Mouse (Mus musculus) limb, embryonic 15.5 days (tissue): ENCODE results near the gene Col19a1. TPM values are rescaled to one million over a fixed set of nuclear protein-coding genes. Genes with fewer than 3 reads are reported as not detected.
A peak's percentile ranks its signal among the peaks of the same experiment; 100 is the strongest.

Experiments used
- ATAC-seq: fragments of 200-750 bp; cut with Nextera tagmentation; 2 replicates; pipeline ENCODE4 v1.8.0; 2017; ENCODE audit warnings: low read depth, moderate TSS enrichment; ENCODE audit not compliant: insufficient number of reproducible peaks, low FRiP score, low TSS enrichment
- H3K27ac ChIP-seq: fragments of 300-500 bp; sonication (generic); 2 replicates; pipeline ENCODE4 v1.5.1; 2015; ENCODE audit warnings: moderate library complexity, mild to moderate bottlenecking, inconsistent platforms
- H3K27me3 ChIP-seq: fragments of 300-500 bp; sonication (generic); 2 replicates; pipeline ENCODE4 v1.6.1; 2015; ENCODE audit warnings: inconsistent platforms
- H3K36me3 ChIP-seq: fragments of 300-500 bp; sonication (generic); 2 replicates; pipeline ENCODE4 v1.6.1; 2015; ENCODE audit warnings: inconsistent platforms
- H3K4me1 ChIP-seq: fragments of 300-500 bp; sonication (generic); 2 replicates; pipeline ENCODE4 v1.6.1; 2015; ENCODE audit warnings: inconsistent platforms
- H3K4me2 ChIP-seq: fragments of 300-500 bp; sonication (generic); 2 replicates; pipeline ENCODE4 v1.6.1; 2015; ENCODE audit warnings: mild to moderate bottlenecking, inconsistent platforms
- H3K4me3 ChIP-seq: fragments of 300-500 bp; sonication (generic); 2 replicates; pipeline ENCODE4 v1.5.1; 2015; ENCODE audit warnings: mild to moderate bottlenecking, inconsistent platforms
- H3K9ac ChIP-seq: fragments of 300-500 bp; sonication (generic); 2 replicates; pipeline ENCODE4 v1.6.1; 2015; ENCODE audit warnings: inconsistent platforms
- H3K9me3 ChIP-seq: fragments of 300-500 bp; sonication (generic); 2 replicates; pipeline ENCODE4 v1.6.1; 2016; ENCODE audit warnings: inconsistent platforms
- WGBS: fragments of 180-500 bp; shearing (Covaris S2); methylation state at CpG from one replicate; pipeline ENCODE4 v1.1.7; 2015; 5-methylcytosine and 5-hydroxymethylcytosine counted together
- polyA plus RNA-seq: library from polyadenylated mRNA; unstranded; fragments of >200 nt; fragmentation: Nextera tagmentation; extraction: Ambion mirVana; gene quantifications from 2 replicates; pipeline ENCODE4 v1.2.1, GENCODE M21; 2015

Col19a1 gene
- polyA plus RNA-seq, 1 experiment from 2014 or later, result 6.0 TPM

DNA sequence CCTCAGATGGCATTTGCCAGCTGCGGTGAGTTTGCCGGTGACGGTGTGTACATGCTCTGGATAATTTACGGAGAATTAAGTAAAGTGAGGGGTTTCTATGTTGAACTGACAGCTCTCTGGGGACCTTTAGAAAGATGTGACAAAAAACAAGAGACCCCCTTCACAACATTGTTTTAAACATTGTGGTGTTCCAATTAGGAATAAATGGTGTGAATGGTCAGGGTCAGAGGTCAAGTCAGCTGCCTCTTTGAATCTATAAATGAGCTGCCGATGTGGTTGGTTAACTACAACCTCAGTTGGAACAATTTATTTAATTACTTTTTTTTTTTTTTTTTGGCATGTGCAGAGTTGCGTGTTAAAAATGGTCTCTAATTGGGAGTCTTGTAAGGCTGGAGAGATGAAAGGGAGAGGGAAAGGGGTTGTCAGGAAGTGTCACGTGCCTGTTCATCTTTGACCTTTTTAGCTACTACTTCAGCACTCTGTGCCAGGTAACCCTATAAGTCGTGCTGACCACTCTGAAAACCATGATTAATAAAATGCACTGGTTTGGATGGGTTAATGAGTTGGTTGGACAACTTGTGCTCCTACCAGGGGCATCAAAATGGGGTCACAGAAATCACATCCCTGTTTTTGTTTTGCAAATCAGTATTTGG lies 347.1 kb downstream of the Col19a1 start:
- H3K4me2 ChIP-seq, result no peak overlapping the region
- no peak overlapping the region for H3K4me3 ChIP-seq
- peaks cover 4% of the 10 kb centered on the region; the same call in 1 of the 2 replicates for H3K4me1 ChIP-seq
- no peaks in the 10 kb centered on the region for H3K27me3 ChIP-seq
- H3K36me3 ChIP-seq, result no peaks in the 10 kb centered on the region
- ATAC-seq, result no peak
- WGBS, result 31% methylated on average over 8 of the region's 8 CpGs
- H3K9me3 ChIP-seq, result no peaks in the 10 kb centered on the region
- H3K27ac ChIP-seq, result 0 out of 2 replicates have a peak overlapping the region, but pooled peaks have one; percentile 17
- H3K9ac ChIP-seq, result no peak overlapping the region

DNA sequence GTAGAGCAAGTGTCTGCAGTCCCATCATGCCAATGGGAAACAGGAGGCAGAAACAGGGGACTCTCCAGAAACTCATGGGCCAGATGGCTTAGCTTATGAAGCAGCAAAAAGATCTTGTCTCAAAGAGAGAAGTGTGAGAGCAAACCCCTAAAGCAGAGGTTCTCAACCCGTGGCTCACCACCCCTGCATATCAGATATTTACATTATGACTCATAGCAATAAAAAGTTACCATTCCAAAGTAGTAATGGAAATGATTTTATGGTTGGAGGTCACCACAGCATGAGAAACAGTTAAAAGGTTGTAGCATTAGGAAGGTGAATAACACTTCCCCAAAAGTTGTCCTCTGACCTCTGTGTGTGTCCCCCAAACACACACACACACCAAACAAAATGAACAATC lies 350.9 kb downstream of the Col19a1 start:
- H3K4me2 ChIP-seq, result no peak overlapping the region
- no peaks in the 10 kb centered on the region for H3K36me3 ChIP-seq
- H3K4me1 ChIP-seq, result peaks cover 4% of the 10 kb centered on the region; the same call in 1 of the 2 replicates
- ATAC-seq, result no peak
- no peaks in the 10 kb centered on the region for H3K27me3 ChIP-seq
- no peak overlapping the region for H3K9ac ChIP-seq
- H3K4me3 ChIP-seq, result no peak overlapping the region
- H3K9me3 ChIP-seq, result no peaks in the 10 kb centered on the region
- H3K27ac ChIP-seq, result no peak overlapping the region
- WGBS, result 36% methylated on average over 1 of the region's 1 CpGs

DNA sequence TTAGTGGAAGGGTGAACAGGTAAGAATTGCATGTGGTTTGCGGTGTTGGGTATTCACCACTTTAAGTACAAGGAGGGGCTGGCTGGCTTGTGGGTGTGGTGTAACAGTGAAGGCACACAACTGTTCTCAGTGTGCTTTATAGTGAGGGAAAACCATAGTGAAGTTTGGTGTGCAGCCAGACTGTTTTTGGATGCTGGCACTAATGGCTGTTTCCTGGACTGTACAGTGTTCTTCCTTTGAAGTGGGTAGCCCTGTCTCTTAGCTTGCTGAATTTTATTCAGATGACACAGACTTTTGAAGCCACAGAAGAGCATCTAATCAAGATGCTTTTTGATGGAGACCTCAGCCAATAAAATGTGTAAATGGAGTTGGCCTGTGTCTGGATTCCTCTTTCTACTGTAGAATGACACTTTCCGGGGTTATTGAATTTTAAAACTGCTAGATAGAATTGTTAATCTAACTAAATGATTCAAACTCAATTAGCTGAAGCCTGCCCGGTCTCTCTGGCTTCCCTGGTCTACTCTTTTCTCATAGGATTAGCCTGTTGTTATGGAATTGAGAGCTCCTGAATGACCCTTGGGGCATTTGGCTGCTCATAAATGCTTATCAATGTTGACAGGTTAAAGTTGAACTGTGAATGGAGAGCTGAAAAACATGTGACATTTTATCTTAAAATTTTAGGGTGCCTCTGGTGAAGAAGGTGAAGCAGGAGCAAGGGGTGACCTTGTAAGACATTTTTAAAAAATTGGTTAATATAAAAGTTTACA lies 355.6 kb downstream of the Col19a1 start:
- no peaks in the 10 kb centered on the region for H3K36me3 ChIP-seq
- no peak overlapping the region for H3K4me2 ChIP-seq
- peaks cover 9% of the 10 kb centered on the region; the same call in 1 of the 2 replicates for H3K4me1 ChIP-seq
- 0 out of 2 replicates have a peak, but pooled peaks have one; percentile 9 for ATAC-seq
- no peaks in the 10 kb centered on the region for H3K9me3 ChIP-seq
- no peak overlapping the region for H3K9ac ChIP-seq
- H3K4me3 ChIP-seq, result no peak overlapping the region
- no peaks in the 10 kb centered on the region for H3K27me3 ChIP-seq
- no peak overlapping the region for H3K27ac ChIP-seq
- WGBS, result 59% methylated on average over 3 of the region's 3 CpGs

DNA sequence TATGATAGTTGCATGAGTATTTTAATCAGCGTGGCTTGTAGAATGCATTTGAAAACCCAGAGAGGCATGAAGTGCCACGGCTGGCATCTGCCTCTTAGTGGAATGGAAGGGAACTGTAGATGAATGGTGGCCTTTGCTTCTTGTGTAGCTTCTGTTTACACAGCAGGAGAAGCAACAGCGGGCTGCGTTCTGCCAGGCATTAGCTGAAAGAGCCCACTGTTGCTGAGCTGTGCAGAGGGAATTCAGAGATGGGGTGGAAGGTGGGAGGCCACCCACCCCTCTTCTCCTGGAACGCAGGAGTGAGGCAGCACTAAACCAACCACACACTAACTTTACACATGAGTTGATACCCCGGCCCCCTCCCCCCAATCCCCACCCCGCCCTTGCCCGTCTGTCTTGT lies 356.8 kb downstream of the Col19a1 start:
- 0 out of 2 replicates have a peak overlapping the region, but pooled peaks have one; percentile 39 for H3K27ac ChIP-seq
- WGBS, result 37% methylated on average over 8 of the region's 8 CpGs

DNA sequence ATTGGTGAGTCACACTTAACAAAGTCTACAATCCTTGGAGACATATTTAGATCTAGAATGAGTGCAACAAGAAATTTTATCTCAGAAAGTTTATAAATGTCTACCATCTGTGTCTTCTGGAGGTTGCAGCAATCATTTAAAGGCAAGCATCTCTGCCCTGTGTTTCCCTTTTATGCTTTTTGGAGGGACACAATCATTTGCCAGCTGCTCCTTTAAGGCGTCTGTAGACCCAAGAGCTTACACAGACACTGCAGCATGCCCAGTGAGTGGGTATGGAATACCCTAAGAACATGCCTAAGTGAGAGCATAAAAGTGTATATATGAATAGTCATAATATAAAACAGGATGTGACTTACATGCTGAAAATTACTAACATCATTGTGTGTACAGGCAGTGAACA lies 357.7 kb downstream of the Col19a1 start:
- no peak for ATAC-seq
- Histone ChIP-seq H3K4me2 (no peak overlapping the region), H3K27ac (peak overlapping the region; percentile 64), H3K27me3 (no peaks in the 10 kb centered on the region), H3K36me3 (no peaks in the 10 kb centered on the region), H3K4me1 (peaks cover 13% of the 10 kb centered on the region), H3K9me3 (no peaks in the 10 kb centered on the region), H3K9ac (no peak overlapping the region), H3K4me3 (no peak overlapping the region)
- 57% methylated on average over 1 of the region's 1 CpGs for WGBS

More for the DNA sequence above, 356.8 kb downstream of the Col19a1 start:
- Histone ChIP-seq H3K27me3 (no peaks in the 10 kb centered on the region), H3K9ac (no peak overlapping the region), H3K4me1 (peaks cover 13% of the 10 kb centered on the region), H3K9me3 (no peaks in the 10 kb centered on the region), H3K4me3 (no peak overlapping the region), H3K36me3 (no peaks in the 10 kb centered on the region), H3K4me2 (no peak overlapping the region)
- ATAC-seq, result peak; percentile 65

DNA sequence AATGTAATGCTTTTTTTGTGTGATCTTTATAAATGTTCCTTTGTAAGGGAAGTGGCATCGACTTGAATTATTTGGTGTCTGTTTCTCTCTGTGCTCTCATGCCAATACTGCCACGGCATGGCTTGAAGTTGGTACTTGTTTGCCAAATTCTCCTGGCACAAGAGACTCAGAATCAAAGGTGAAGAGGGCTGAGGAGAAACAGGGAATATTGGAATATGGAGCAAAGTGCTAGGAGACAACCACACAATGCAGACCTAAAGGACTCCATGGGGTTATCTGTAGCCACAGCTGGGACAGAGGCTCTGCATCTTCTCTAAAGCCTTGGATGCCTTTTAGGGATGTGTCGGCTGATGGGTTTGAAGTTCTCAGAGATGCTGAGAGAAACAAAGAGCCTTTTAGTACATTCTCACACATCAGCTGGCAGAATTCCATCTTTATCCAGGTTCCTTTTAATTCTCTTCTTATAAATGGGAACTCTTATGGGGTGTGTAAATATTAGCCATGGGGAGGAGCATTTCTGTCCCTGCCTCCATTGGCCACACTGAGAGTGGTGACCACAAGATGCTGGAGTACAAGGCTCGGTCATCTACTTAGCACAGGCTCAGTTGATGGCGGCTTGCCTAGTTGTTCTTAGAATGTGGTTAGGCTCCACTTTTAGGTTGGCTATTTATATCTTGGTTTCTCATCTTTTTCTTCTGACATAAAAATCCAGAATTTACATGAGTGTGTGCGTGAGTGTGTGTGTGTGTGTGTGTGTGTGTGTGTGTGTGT lies 360.1 kb downstream of the Col19a1 start:
- Histone ChIP-seq H3K4me1 (peaks cover 13% of the 10 kb centered on the region), H3K27ac (peak overlapping the region; percentile 71), H3K9me3 (no peaks in the 10 kb centered on the region), H3K36me3 (no peaks in the 10 kb centered on the region), H3K9ac (no peak overlapping the region), H3K27me3 (no peaks in the 10 kb centered on the region), H3K4me2 (no peak overlapping the region), H3K4me3 (no peak overlapping the region)
- ATAC-seq, result no peak
- 67% methylated on average over 6 of the region's 6 CpGs for WGBS

DNA sequence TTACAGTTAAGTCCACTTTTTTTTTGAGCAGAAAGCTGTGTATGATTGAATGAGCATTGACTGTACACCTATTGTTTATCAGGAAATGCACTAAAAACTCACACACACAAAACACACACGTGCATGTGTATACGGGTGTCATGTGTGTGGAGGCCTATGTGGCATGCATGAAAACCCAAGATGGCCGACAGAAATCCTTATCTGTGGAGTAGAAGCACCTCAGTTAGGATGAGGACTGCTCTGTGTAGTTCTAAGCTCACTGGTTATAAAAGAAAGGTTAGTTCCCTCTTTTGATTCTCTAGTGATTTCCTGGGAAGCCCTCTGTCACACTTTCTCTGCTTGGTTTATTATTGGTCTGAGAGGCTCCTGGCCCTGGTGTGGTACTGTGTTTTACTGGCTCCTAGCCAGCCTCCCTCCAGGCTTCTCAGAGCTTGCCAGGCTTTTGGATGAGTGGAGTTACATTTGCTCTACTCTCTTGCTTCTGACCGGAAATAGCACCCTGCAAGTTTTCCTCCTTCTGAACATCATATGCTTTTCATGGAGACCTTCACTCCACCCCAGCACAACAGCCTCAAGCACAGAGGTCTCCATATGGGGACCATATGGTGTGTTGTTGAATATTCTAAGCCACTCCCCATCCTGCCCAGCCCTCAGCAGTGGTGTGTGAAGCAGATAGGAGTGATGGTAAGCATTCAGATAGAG lies 361.3 kb downstream of the Col19a1 start:
- WGBS, result 56% methylated on average over 4 of the region's 4 CpGs
- no peaks in the 10 kb centered on the region for H3K36me3 ChIP-seq
- peaks cover 13% of the 10 kb centered on the region for H3K4me1 ChIP-seq

DNA sequence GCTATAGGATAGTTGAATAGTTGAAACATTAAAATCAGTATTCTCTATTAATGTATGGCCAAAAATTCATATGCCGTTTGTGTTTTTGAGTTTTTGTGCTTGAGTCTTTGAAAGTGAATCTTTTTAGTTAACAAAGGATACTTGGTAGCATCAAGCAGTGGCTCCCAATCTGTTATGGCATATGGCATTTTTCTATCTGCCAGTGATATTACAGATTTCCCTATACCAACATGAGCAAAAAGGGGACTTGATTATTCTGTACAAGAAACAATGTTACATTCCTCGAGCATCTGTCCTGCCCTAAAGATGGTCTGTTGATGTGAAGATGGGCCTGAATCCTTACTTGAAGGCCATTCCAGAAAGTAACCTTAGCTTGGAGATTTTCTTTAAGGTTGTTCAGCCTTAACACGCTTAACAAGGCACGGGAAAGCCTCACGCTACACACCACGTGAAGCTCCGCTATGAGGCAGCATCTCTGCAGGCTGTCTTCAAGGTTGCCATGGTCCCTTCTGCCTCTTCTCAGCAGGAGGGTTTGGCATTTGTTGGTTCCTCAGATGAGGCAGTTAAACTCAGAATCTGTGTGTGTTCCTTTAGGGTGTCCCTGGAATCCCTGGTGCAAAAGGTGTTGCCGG lies 364.2 kb downstream of the Col19a1 start:
- H3K4me2 ChIP-seq, result no peak overlapping the region
- no peak for ATAC-seq
- H3K9me3 ChIP-seq, result no peaks in the 10 kb centered on the region
- H3K4me1 ChIP-seq, result peaks cover 10% of the 10 kb centered on the region
- no peaks in the 10 kb centered on the region for H3K36me3 ChIP-seq
- H3K9ac ChIP-seq, result no peak overlapping the region
- no peaks in the 10 kb centered on the region for H3K27me3 ChIP-seq
- WGBS, result 85% methylated on average over 8 of the region's 8 CpGs
- no peak overlapping the region for H3K4me3 ChIP-seq
- no peak overlapping the region for H3K27ac ChIP-seq

More for the DNA sequence above, 361.3 kb downstream of the Col19a1 start:
- H3K27ac ChIP-seq, result peak overlapping the region; percentile 78
- no peak overlapping the region for H3K4me2 ChIP-seq
- H3K9me3 ChIP-seq, result no peaks in the 10 kb centered on the region
- no peak overlapping the region for H3K4me3 ChIP-seq
- no peak for ATAC-seq
- no peaks in the 10 kb centered on the region for H3K27me3 ChIP-seq
- H3K9ac ChIP-seq, result no peak overlapping the region

DNA sequence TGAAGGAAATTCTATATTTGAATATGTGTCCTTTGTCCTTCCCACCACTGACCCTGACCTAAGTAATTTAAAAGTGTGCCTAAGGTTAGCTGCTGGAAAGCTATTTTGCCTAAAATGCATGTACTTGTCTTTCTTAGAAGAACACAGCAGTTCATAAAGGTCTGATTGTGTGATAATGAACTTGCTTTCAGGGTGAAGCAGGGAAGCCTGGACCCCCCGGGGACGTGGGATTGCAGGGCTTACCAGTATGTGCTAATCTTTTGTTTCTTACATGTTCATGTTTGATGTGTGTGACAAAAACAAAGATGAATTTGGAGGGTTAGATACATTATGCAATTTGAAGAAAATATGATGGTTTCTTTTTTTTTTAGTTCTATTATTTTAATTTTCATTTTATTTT lies 365.0 kb downstream of the Col19a1 start:
- Histone ChIP-seq H3K27ac (no peak overlapping the region), H3K36me3 (no peaks in the 10 kb centered on the region), H3K4me1 (peaks cover 8% of the 10 kb centered on the region), H3K27me3 (no peaks in the 10 kb centered on the region), H3K9ac (no peak overlapping the region), H3K4me3 (no peak overlapping the region), H3K4me2 (no peak overlapping the region), H3K9me3 (no peaks in the 10 kb centered on the region)
- ATAC-seq, result no peak
- 76% methylated on average over 2 of the region's 2 CpGs for WGBS

DNA sequence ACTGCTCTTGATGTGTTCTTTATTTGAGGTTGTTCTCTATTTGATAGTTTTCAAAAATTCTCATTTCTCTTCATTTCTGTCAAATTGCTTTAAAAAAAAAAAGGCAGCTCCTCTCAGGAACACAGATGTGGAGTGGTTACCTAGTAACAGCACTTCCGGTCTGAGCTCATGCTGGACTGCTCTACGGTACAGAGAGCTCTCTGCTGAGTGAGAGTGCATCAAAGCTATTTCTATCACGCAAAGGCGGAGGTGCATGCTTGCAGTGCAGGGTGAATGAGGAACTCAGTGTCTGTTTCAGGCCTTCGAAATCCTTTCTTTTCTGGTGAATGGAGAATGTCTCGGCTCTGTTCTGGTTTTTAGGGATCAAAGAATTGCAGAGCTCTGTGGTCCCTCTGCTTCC lies 368.2 kb downstream of the Col19a1 start:
- Histone ChIP-seq H3K4me2 (no peak overlapping the region), H3K4me3 (no peak overlapping the region), H3K9ac (no peak overlapping the region), H3K4me1 (no peaks in the 10 kb centered on the region), H3K36me3 (no peaks in the 10 kb centered on the region), H3K27me3 (no peaks in the 10 kb centered on the region), H3K27ac (0 out of 2 replicates have a peak overlapping the region, but pooled peaks have one; percentile 2), H3K9me3 (no peaks in the 10 kb centered on the region)
- WGBS, result 31% methylated on average over 6 of the region's 6 CpGs
- ATAC-seq, result no peak
